Mouse (Mus musculus): ENCODE results near the gene Ece1. TPM values are rescaled to one million over a fixed set of nuclear protein-coding genes. Genes with fewer than 3 reads are reported as not detected.

Ece1 gene
- polyA plus RNA-seq, 1 experiment from 2014 or later, result 32.6 TPM

DNA sequence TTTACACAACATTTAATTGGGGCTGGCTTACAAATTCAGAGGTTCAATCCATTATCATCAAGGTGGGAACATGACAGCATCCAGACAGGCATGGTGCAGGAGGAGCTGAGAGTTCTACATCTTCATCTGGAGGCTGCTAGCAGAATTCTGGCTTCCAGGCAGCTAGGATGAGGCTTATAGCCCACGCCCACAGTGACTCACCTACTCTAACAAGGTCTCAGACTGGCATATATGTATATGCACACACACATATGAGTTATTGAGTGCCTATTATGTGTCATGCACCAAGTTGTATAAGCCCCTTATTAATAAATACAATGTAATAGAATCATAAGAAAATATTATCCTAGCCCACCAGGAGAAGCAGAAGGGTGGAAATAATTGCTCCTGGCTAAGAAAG lies 120.8 kb downstream of the Ece1 start:
- Histone ChIP-seq H3K4me2 (no peak overlapping the region), H3K36me3 (no peaks in the 10 kb centered on the region), H3K4me1 (replicated peaks) (no peaks in the 10 kb centered on the region), H3K9me3 (no peaks in the 10 kb centered on the region), H3K27me3 (no peaks in the 10 kb centered on the region), H3K27ac (replicated peaks) (no peak overlapping the region), H3K9ac (no peak overlapping the region), H3K4me3 (no peak overlapping the region)
- no peak for ATAC-seq (ENCODE audit: low read depth)
- 82% methylated on average over 1 of the region's 1 CpGs for WGBS

DNA sequence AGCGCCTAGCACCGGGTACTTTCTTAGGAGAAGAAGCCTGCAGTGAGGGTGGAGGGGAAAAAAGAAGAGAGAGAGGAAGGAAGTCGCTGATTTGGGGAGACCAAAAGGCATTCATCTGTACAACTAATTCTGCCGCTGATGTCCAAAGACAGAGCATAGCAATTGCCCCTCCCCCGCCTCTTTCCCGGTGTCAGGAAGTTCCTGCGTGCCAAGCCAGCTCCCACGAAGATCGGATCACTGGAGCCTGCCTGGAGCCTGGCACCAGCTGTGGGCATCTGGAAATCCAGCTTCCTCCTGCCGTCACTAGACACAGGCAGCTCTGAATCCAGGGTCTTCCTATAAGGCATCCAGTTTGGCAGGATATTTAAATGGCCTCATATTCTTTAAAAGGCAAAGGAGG lies 122.2 kb downstream of the Ece1 start:
- H3K27ac ChIP-seq (replicated peaks), result no peak overlapping the region
- WGBS, result 40% methylated on average over 10 of the region's 10 CpGs
- H3K4me1 ChIP-seq (replicated peaks), result no peaks in the 10 kb centered on the region
- no peak overlapping the region for H3K4me2 ChIP-seq
- no peaks in the 10 kb centered on the region for H3K9me3 ChIP-seq
- H3K27me3 ChIP-seq, result no peaks in the 10 kb centered on the region
- no peak overlapping the region for H3K9ac ChIP-seq
- H3K4me3 ChIP-seq, result no peak overlapping the region
- no peaks in the 10 kb centered on the region for H3K36me3 ChIP-seq
- ATAC-seq (ENCODE audit: low read depth), result no peak

DNA sequence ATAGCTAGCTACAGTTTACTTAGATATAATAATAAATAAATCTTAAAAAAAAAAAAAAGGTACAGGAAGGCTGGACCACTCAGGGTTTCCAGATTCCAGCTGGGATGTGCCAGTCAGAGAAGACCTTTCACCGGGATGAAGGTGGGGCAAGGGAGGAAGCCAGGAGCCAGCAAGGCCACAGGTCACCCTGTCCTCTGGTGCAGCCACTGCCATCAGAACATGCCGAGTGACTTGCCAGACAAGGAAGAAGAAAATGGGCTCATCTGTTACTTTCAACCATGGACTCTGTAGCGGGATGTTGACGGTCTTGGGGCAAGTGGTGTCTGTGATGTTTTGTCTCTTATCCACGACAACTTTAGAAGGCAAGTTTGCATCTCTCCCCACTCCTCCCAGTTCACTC lies 122.7 kb downstream of the Ece1 start:
- 85% methylated on average over 5 of the region's 5 CpGs for WGBS
- no peak for ATAC-seq (ENCODE audit: low read depth)
- no peak overlapping the region for H3K9ac ChIP-seq
- H3K4me1 ChIP-seq (replicated peaks), result no peaks in the 10 kb centered on the region
- H3K9me3 ChIP-seq, result no peaks in the 10 kb centered on the region
- no peaks in the 10 kb centered on the region for H3K27me3 ChIP-seq
- H3K27ac ChIP-seq (replicated peaks), result no peak overlapping the region
- H3K4me2 ChIP-seq, result no peak overlapping the region
- H3K4me3 ChIP-seq, result no peak overlapping the region
- H3K36me3 ChIP-seq, result no peaks in the 10 kb centered on the region

DNA sequence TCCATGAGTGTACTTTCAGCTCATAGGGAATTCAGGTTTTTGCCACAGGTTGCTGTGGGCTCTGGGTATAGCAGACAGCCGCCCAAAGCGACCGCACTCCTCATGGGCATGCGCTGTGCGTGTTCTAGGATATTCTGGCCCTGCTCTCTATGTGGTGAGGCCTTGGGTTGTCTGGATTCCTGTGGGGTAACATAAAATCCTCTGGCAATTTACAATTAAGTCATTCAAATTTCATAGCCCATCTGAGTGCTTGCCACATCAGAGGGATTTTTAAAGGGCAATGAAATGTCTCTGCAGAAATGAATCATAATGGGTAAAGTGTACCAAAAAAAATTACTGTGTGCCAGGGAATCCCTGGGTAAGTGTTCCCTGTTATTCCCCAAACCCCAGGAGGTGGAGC lies 127.4 kb downstream of the Ece1 start:
- Histone ChIP-seq H3K9me3 (no peaks in the 10 kb centered on the region), H3K4me3 (no peak overlapping the region)
- ATAC-seq (ENCODE audit: low read depth), result no peak

DNA sequence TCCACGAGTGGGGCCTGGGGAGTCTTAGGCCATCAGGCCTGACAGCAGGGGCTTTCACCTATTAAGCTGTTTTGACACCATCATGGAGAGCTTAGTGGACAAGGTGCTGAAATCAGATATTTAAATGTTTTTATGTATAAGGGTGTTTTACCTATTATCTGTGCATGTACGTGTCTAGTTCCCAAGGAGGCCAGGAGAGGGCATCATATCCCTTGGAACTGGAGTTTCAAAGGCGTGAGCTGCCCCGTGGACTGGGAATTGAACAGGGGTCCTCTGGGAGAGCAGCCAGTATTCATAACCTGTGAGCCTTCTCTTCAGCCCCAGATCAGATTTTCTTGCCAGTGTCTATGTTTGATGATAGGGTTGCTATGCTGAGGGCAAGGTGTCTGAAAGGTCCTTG lies 128.4 kb downstream of the Ece1 start:
- Histone ChIP-seq H3K9me3 (no peaks in the 10 kb centered on the region), H3K4me2 (no peak overlapping the region), H3K27me3 (no peaks in the 10 kb centered on the region), H3K36me3 (no peaks in the 10 kb centered on the region), H3K27ac (replicated peaks) (no peak overlapping the region), H3K4me1 (replicated peaks) (peaks cover 16% of the 10 kb centered on the region), H3K9ac (no peak overlapping the region), H3K4me3 (no peak overlapping the region)
- ATAC-seq (ENCODE audit: low read depth), result no peak
- 83% methylated on average over 4 of the region's 4 CpGs for WGBS

More for the DNA sequence above, 127.4 kb downstream of the Ece1 start:
- WGBS, result 84% methylated on average over 5 of the region's 5 CpGs
- H3K36me3 ChIP-seq, result no peaks in the 10 kb centered on the region
- H3K27ac ChIP-seq (replicated peaks), result no peak overlapping the region
- peaks cover 6% of the 10 kb centered on the region for H3K4me1 ChIP-seq (replicated peaks)
- H3K9ac ChIP-seq, result peak overlapping the region; percentile 17; the same call in 1 of the 2 replicates
- H3K27me3 ChIP-seq, result no peaks in the 10 kb centered on the region
- no peak overlapping the region for H3K4me2 ChIP-seq

DNA sequence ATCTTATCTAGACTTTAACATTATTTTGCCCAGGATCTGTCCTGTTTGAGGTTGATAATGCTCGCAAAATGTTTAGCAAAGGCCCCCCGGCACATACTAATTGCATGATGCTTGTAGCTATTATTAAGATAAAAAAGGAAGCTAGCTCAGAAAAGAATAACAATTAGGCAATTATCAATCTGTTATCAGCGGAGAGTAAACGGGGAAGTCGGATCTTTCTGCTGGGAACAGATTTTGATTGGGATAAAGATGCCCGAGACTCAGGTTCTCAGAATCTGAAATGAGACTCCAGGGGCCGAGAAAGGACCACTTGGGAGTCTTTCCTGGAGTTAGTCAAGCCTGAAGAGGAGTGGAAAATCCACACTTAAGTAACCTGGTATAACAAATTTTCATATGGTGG lies 129.2 kb downstream of the Ece1 start:
- Histone ChIP-seq H3K9me3 (no peaks in the 10 kb centered on the region), H3K27ac (replicated peaks) (no peak overlapping the region), H3K4me3 (no peak overlapping the region), H3K4me2 (no peak overlapping the region), H3K27me3 (no peaks in the 10 kb centered on the region), H3K9ac (no peak overlapping the region), H3K4me1 (replicated peaks) (peaks cover 25% of the 10 kb centered on the region), H3K36me3 (0 out of 2 replicates have a peak, but pooled peaks cover 2% of the 10 kb centered on the region)
- no peak for ATAC-seq (ENCODE audit: low read depth)
- whole genome bisulfite sequencing, result 60% methylated on average over 7 of the region's 7 CpGs

DNA sequence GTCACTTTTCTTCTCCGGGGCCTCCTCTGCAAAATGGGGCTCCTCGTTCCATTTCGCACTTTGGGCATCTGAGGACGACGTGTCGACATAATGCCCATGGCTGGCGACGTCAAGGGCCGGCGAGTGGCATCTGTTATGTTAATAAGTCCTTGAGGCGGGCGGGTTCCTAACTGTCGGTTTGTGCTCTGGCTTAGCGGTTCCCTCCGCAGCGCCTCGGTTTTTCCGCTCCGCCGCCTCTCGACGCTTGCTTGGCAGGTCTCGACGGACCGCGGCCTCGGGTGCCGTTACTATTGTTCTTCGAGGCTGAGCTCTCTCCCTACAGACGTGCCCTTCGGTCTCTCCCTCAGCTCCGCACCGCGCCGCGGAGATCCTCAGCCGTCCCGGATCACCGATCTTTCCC lies 130.9 kb downstream of the Ece1 start, which contains the start of gene Eif4g3:
TSS of gene Eif4g3 (plus strand) at position 133 of the 400 bp plus-strand sequence.
- H3K4me1 ChIP-seq (replicated peaks), result peaks cover 36% of the 10 kb centered on the region
- peak within 1 kb of the TSS; percentile 97 for H3K9ac ChIP-seq
- H3K27me3 ChIP-seq, result no peaks in the 10 kb centered on the region
- peak within 1 kb of the TSS; percentile 68 for H3K4me3 ChIP-seq
- H3K27ac ChIP-seq (replicated peaks), result peak within 1 kb of the TSS; percentile 97
- peaks cover 11% of the 10 kb centered on the region for H3K36me3 ChIP-seq
- 1% methylated on average over 39 of the region's 39 CpGs for WGBS
- no peak for ATAC-seq (ENCODE audit: low read depth)
- no peaks in the 10 kb centered on the region for H3K9me3 ChIP-seq
- H3K4me2 ChIP-seq, result peak within 1 kb of the TSS; percentile 87

DNA sequence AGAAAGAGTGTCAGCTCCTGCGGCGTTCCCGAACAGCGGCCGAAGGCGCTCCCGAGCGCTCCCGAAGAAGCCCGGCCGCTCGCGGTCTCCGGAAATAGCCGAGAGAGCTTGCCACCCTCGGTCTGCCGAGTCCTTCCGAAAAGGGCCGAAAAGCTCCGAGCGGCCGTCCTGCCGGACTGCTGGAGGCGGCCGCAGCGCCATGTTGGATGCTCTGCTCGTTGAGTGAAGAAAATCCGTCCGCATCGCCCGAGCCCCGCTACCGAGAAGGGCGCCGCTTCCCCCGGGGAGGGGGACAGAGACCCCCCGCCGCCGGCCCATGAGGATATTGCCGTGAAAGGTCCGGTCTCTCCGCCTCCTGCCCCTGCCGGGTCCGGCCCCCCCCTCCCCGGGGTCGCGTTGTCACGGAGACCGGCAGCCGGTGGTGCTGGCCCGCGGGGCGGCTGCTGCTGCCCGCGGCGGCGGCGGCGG lies 131.3 kb downstream of the Ece1 start:
- Histone ChIP-seq H3K27ac (replicated peaks) (peak overlapping the region; percentile 97), H3K4me3 (peak overlapping the region; percentile 68), H3K4me2 (peak overlapping the region; percentile 87), H3K4me1 (replicated peaks) (peaks cover 40% of the 10 kb centered on the region), H3K27me3 (no peaks in the 10 kb centered on the region), H3K9me3 (no peaks in the 10 kb centered on the region), H3K36me3 (peaks cover 15% of the 10 kb centered on the region), H3K9ac (peak overlapping the region; percentile 97)
- under 1% methylated on average over 48 of the region's 59 CpGs for WGBS
- peak; percentile 94 for ATAC-seq (ENCODE audit: low read depth)

DNA sequence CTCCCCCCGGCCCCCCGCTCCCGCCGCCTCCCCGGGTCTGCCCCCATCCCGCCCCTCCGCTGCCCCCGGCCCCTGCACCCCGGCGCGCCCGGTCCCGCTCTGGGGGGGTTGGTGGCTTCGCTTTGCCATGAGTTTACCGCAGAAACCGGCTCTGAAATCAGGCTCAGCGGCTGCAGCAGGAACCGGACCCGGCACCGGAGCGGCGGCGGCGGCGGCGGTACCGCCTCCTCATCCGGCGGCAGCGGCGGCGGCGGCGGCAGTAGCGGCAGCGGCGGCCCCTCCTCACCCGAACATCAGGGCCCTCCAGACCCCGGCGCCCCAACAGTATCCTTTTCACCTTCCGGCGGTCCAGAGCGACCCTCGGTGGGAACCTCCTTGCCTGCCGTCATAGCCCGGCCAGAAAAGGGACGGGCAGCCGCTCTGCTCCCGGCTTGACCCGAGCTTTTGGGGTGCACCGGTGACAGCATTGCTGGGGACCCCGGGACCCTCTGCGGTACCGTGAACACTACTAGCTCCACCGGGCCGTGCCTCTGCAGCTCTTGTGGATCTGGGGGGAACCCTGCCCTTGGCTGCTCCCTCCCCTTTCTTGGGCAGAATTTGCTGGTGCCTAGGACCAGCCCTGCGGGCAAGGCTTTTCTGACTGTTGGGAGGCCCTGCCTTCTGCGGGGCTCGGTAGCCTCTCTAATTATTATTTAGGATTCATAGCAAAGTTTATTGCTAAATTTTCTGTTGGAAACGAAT lies 132.0 kb downstream of the Ece1 start:
- WGBS, result under 1% methylated on average over 44 of the region's 60 CpGs
- Histone ChIP-seq H3K4me2 (peak overlapping the region; percentile 87), H3K36me3 (peaks cover 22% of the 10 kb centered on the region), H3K27ac (replicated peaks) (peak overlapping the region; percentile 97), H3K9ac (peak overlapping the region; percentile 97), H3K27me3 (no peaks in the 10 kb centered on the region), H3K4me3 (peak overlapping the region; percentile 68), H3K9me3 (no peaks in the 10 kb centered on the region), H3K4me1 (replicated peaks) (peaks cover 47% of the 10 kb centered on the region)
- peak; percentile 33; the same call in 1 of the 2 replicates for ATAC-seq (ENCODE audit: low read depth)

DNA sequence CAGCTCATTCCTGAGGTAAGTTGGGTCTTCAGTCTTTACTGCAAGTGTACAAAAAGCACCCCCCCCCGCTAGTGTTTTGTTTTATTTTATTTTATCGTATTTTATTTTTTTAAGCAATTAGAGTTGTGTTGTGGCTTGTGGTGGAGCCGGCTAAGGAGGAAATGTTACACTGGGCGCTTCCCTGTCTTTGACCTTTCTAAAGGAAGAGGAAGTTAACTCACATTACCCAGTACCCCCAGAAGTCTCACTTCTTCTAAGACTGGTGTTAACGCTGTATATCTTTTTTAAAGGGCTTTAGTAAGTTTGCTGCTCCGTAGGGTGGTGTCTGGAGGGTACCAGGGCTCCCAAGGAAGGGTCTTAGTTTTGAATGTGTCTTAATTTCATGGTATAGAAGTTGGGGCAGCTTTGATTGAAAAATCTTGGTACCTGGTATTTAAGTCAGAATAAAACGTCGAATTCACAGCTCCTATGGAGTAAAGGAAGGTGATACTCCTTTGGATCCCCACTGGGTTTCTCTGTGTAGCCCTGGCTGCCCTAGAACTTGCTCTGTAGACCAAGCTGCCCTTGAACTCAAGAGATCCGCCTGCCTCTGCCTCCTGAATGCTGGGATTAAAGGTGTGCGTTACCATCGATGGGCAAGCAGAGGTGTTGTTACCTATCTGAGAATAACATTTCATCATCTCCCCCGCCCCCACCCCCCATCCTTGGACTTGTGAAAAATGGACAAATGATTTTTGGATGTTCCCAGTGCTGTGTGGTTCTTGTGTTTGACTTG lies 132.7 kb downstream of the Ece1 start:
- Histone ChIP-seq H3K9ac (peak overlapping the region; percentile 97), H3K9me3 (no peaks in the 10 kb centered on the region), H3K4me3 (peak overlapping the region; percentile 68), H3K4me1 (replicated peaks) (peaks cover 54% of the 10 kb centered on the region), H3K27ac (replicated peaks) (peak overlapping the region; percentile 97), H3K27me3 (no peaks in the 10 kb centered on the region), H3K36me3 (peaks cover 29% of the 10 kb centered on the region), H3K4me2 (peak overlapping the region; percentile 87)
- WGBS, result 46% methylated on average over 12 of the region's 12 CpGs
- ATAC-seq (ENCODE audit: low read depth), result no peak

DNA sequence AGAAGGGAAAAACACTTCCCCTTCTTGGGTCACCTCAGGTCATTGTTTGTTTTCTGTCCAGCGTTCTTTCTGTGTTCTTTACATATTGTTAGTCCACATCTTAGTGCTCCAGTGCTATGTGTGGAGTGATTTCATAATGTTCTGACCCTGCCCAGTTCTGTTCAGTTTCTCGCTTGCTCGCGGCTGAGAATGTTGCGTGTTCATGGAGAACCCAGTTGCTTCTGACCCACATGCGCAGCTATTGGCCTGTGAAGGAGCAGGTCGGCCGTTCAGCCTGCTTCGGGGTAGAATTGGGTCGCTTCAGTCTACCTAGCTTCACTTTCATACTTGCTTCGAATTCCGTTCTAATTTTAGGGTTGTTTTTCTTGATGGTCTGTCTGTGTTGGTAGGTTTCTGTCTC lies 133.4 kb downstream of the Ece1 start:
- Histone ChIP-seq H3K9ac (peak overlapping the region; percentile 97), H3K4me1 (replicated peaks) (peaks cover 58% of the 10 kb centered on the region), H3K4me3 (peak overlapping the region; percentile 68), H3K9me3 (no peaks in the 10 kb centered on the region), H3K4me2 (peak overlapping the region; percentile 87), H3K27me3 (no peaks in the 10 kb centered on the region), H3K27ac (replicated peaks) (no peak overlapping the region), H3K36me3 (peaks cover 29% of the 10 kb centered on the region)
- no peak for ATAC-seq (ENCODE audit: low read depth)
- 71% methylated on average over 12 of the region's 12 CpGs for WGBS

DNA sequence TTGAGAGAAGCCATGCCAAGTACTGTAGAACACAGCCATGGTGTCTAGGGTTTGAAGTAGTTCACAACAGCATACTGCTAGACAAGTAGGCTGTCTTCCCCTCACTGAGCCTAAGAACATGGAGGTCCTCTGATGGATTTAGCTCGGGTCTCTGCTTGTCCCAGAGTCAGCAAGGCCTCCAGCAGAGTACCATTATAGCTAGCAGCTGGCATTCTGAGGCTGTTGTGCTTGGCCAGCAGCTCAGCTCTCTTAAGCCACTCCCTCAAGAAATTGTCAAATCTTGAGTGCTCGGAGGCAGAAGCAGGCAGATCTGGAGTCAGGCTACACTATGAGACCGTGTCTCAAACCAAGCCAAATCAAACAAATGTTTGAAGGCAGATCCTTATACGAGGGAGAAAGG lies 136.2 kb downstream of the Ece1 start:
- H3K9ac ChIP-seq, result no peak overlapping the region
- peaks cover 32% of the 10 kb centered on the region for H3K36me3 ChIP-seq
- WGBS, result 74% methylated on average over 4 of the region's 4 CpGs
- H3K4me3 ChIP-seq, result no peak overlapping the region
- no peak overlapping the region for H3K4me2 ChIP-seq
- H3K27me3 ChIP-seq, result no peaks in the 10 kb centered on the region
- H3K9me3 ChIP-seq, result no peaks in the 10 kb centered on the region
- no peak overlapping the region for H3K27ac ChIP-seq (replicated peaks)
- ATAC-seq (ENCODE audit: low read depth), result no peak
- H3K4me1 ChIP-seq (replicated peaks), result peaks cover 66% of the 10 kb centered on the region

Data from neural tube, embryonic 13.5 days (tissue).